Mouse (Mus musculus): ENCODE data around the gene Vps37c.

Vps37c gene

DNA sequence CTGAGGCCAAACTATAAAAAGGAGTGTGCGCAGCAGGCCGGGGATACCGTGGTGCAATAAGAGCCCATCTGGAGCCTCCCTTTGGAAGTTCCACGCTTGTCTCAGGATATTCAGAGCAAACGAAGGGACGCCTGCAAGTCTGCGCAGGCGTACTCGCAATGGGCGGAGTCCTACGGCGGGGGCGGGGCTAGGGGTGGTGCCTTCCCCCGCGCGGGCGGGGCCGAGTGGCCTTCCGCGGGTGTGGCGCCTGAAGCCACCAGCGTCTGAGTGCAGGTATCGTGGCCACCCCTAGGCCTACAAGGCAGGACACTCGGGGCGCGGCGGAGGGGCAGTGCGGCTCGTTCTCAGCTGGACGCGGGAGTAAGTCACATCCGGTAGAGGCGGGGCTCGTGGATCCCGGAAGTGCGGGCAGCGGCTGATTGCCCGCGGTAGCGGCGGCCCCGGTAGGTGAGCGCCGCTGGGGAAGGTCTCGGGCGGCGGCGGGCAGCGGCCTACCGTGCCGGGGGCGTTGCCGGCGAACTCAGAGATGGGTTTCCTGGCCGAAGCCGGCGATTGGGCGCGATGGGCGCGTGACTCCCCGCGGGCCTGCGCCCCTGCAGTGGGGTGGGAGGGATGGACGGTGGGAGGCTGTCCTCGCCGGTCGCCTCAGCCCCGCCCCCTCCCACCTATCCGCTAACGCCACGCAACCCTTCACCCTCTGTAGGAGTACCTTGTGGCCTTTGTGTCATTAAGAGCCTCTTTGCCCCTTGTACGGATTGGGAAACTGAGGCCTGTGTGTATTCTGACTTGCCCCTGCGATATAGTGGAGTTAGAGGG is at the start of gene Vps37c:
Vps37c (plus strand) TSS at position 199 of the 816 bp plus-strand sequence.
- DNase-seq (ENCODE audit: low spot score in 2 of 2), result peak; percentile 94 to 96

DNA sequence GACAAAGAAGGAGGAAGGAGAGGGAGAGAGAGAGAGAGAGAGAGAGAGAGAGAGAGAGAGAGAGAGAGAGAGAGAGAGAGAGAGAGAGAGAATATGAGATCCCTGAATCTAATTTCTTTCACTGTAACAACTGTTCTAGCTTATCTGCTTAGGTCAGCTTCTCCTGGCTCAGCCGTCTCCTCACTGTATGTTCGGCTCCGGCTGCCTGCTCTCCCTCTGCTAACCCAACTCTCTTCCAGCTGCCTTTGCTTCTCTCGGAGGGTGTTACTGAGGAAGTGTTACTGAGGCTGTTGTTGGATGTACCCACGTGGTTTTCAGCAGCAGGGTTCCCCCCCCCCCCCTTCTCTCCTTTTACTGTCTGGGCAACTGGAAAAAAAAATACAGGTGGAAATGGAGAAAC is 48.5 kb upstream of the Vps37c start:
- no peak for DNase-seq (ENCODE audit: low spot score in 2 of 2)

DNA sequence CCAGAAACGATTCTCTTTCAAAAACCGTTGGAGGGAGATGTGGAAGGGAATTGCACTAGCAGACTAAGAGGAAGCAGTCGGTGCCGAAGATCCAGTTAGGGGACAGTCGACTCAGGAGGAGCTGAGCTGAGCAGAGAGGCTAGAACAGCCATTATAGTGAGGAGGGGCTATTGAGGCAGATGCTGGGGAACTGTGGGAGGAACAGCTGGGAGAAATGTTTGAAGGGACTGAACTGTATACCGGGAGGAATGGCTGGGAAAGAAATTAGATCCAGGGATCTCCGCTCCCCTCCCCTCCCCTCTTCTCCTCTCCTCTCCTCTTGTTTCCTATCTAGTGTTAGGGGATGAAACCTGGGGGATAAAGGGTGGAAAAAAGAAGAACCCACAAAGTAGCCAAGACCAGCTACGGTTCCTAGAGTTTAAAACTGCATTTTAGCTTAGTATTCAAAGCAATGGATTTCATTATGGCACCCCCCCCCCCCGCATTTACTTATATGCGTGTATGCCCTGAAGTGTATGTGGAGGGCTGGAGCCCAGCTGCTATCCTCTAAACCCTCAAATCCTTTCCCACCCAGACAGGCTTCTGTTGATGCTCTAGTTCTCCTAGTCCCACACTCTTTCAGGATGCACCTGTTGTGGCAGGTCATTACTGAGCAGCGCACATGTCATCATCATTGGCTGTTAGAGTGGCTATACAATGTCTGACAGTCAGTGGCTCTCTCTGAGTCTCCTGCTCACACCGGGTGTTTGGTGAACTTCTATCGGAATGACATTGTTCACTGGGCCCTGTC is 47.8 kb upstream of the Vps37c start:
- no peak for DNase-seq (ENCODE audit: low spot score in 2 of 2)

DNA sequence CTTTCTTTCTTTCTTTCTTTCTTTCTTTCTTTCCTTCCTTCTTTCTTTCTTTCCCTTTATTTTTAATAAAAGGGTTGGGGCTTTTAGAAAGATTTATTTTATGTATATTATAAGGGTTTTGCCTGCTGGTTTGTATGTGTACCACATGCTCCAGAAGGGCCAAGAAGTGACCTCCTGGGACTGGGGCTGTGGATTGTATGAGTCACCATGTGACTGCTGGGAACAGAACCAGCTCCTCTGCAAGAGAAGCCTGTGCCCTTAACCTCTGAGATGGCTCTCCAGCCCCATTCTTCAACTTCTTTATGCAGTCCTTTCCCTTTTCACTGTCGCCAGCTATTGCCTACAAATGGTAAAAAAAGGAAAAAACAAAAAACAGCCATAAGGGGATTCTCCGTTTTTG is 42.9 kb upstream of the Vps37c start:
- no peak for DNase-seq (ENCODE audit: low spot score in 2 of 2)

DNA sequence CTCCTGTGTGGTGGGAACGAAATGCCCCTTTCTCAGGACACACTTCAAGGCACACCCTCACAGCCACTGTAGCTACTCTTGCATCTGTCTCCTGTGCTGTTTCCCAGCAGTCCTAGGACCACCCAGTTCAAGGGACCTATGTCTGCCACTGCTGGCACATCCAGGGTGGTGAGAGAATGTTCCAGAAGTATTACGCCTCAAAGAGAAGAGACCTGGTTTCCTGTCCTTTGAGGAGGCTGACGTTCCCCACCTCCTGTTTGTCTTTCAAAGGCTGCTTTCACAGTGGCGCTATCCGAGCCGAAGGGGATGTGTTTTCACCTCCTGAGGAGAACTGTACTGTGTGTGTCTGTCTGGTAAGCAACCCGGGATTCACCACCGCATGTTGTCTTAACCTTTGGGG is 40.4 kb upstream of the Vps37c start:
- DNase-seq (ENCODE audit: low spot score in 2 of 2), result no peak

DNA sequence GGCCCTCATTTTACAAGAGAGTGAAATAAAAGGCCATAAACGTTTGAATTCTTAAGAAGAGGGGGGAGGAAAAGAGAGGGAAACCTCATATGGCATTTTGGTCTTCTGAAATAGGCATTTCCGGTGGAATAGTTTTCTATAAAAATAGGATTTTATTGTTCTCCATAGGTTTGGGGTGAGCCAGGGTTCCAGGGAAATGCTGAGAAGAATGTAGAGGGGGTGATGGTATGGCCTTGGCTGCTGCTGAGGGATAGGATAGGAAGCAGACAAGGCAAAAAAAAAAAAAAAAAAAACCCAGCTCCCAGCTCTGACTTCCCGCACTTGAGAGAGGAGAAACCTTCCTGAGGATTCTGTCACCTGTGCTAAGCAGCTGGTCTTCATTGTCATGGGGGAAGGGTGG is 32.5 kb upstream of the Vps37c start:
- DNase-seq (ENCODE audit: low spot score in 2 of 2), result no peak

DNA sequence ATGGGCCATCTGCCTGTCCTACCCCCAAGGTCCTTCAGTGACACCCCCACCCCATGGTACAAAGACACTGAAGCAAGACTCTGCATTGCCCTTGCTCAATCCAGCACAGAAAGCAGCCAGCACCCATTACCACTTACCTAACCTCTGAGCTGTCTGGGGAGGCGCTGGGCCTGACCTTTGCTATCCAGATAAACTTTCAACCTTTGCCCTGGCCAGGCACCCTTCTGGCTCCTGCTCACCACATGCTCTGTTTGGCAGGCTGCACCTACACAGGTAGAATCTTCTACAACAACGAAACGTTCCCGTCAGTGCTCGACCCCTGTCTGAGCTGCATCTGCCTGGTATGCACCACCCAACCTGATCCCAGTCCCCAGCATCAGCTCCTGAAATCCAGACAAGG is 30.8 kb upstream of the Vps37c start:
- no peak for DNase-seq (ENCODE audit: low spot score in 2 of 2)

DNA sequence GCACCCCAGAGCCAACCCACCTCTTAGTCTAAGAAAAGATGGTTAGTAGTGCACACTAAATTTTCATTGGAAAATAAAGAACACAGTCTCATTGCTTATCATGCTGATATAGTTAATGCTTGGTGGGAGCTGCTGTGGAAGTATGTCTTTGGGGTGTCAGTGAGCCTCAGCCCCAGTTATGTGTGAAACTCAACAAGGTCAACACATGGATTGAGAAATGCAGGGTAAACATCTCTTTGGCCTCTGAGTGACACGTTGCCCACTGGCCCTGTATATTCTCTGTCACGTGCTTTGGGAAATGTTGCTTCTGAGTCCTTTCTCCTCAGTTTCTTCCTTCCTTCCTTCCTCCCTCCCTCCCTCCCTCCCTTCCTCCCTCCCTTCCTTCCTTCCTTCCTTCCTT is 30.1 kb upstream of the Vps37c start:
- DNase-seq (ENCODE audit: low spot score in 2 of 2), result no peak

DNA sequence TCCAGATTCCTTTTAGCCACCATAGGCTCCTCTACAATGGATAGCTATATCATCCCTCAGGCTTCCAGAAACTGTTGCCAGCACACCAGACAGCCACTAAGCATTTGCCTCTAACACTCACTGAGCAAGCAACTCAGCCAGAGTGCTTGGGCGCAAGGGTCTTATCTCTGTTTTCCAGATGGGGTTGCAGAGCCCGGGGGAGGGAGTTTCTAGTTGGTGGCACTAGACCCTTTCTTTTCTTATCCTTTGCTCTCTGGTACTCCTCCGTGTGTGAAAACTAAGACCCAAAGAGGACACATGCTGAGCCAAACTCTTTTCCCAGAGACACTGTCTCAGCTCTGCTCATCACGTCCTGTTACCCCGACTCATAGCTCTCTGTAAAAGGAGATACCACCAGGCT is 27.2 kb upstream of the Vps37c start:
- DNase-seq (ENCODE audit: low spot score in 2 of 2), result no peak

DNA sequence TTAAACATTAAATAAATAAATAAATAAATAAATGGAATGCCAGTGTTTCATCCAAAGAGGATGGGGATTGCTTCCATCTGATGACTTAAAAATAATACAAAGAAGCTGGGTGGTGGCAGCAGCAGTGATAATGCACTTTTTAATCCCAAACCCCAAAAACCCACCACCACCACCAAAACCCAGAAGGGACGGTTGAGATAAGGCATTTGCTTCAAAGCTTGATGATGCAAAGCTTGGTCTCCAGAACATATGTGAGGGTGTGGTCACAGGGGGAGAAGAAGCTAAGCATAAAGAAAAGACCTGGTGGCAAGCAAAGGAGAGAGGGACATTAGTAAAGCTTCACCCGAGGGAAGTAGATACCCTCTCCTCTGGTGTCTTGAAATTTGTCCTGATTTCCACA is 26.6 kb upstream of the Vps37c start:
- no peak for DNase-seq (ENCODE audit: low spot score in 2 of 2)

DNA sequence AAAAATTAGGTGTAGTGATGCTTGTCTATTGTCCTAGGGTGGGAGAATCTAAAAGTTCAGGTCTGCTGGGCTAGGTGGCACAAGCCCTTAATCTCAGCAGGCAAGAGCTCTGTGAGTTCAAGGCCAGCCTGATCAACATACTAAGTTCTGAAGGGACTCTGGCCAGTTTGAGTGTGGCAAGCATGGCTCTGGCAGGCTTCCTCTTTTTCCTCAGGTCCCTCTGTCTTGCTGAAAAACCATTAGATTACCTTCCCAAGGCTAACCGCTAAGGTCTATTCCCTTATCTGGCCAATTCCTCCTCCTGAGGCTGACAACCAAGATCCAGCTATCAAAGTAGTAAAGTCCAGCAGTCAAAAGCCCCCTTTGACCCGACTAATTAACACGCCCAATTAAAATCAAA is 25.9 kb upstream of the Vps37c start:
- DNase-seq (ENCODE audit: low spot score in 2 of 2), result no peak

DNA sequence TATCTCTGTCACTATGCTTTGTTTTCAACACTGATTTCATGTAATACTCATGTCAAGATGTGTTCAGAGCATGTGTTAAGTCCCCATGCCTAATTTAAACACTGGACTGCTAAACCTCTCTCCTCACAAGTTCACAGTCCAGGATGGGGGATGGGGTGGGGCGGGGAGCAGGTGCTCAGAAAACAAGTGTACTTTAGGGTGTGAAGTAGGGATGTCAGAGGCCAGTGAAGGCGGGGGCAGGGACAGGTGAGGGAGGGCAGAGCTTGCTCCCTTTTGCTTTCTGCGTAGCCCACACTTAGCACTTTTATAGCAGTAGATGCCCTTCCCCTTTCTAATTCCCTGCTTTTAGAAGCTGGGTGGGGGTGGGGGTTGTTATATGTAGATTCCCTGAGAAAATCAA is 23.4 kb upstream of the Vps37c start:
- DNase-seq (ENCODE audit: low spot score in 2 of 2), result no peak

DNA sequence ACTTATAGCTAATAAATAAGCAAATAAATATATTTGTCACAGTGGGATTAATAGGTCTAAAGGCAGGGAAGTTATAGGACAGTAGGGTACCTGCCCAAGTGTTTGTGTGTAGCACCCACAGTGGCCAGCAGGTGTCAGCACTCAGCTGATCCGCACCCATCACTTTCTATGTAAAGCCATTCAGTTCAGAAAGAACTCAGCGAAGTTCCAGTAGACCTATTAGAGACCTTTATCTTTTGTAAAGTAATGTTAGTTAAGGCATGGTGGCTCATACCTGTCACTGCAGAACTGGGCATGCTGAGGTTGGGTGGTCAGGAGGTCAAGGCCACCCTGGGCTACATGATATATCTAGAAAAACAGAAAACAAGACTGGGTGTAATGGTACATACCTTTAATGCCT is 23.0 kb upstream of the Vps37c start:
- DNase-seq (ENCODE audit: low spot score in 2 of 2), result peak; percentile 55 to 73

DNA sequence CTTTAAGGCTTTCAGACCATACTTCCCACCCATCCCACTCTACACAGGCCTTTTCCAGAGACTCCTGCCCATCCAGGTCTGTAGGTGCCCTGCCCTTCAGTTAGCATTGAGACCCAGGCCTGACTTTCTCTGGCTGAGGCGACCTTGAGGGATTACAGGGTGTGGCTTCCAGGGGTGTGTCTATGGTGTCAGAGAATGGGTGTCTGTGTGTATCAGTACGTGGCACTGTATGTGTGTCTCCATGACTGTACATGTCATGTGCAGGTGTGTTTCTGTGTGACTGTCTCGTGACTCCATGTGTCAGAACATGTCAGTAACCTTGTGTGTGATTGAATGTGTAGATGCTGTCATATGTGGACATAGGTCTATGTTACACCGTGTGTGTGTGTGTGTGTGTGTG is 17.2 kb upstream of the Vps37c start:
- no peak for DNase-seq (ENCODE audit: low spot score in 2 of 2)

DNA sequence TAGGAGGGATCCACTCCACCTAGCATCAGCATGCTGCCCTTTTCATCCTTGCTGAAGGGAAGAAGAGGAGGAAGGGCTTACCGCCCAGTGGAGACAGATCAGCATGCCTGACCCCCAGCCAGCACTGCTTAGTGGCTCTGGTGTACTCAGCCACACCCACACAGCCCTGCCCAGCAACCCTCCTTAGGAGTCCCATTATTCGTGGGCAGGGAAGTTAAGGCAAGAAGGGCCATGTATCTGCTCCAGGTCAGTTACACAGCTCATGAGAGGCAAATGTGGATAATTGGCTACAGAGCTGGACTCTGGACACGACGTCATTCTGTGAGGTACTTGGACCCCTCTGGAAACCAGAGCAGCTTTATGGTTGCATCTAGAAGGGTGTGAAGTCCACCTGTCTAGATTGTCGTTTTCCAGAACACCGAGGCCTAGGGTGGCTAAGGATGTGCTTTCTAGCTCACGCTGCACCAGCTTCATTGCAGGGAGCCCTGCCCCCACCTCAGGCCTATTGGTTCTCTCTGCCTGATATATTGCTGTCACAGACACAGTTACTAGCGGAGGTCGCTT is 16.6 kb upstream of the Vps37c start:
- DNase-seq (ENCODE audit: low spot score in 2 of 2), result no peak

DNA sequence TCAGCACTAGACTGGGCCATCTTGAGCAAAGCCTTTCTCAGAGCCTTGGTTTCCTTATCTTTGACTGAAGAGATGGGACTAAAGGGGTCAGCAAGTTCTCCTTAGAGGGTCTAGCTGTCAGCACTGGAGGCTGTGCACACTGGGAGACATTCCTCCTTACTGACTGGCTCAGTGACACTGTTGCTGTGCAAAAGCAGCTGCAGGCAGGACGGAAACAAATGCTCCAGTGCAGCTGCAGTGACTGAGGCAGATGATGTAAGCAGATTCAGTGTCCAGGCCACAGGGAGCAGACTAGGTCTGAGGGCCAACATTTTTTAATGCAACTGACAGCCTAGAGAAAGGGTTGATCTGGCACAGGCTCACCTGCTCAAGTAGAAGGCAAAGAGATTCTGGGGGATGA is 15.3 kb upstream of the Vps37c start:
- DNase-seq (ENCODE audit: low spot score in 2 of 2), result no peak

DNA sequence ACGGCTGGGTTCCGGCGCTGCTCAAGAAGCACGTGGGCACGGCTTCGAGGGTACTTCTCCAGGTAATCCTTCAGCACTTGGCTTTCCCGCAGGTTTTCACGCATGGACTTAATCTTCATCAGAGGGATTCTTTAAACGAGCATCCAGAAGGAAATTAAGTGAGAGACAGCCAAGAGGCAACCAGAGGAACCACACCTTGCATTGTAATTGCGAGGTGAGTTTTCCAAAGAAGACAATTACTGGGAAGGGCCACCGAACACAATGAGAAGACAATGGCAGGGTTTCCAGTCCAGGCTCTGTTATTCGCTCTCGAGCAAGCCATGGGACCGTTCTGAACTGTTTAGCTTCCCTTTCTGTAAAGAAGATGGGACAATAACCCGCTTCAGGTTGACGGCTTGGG is 11.9 kb upstream of the Vps37c start:
- DNase-seq (ENCODE audit: low spot score in 2 of 2), result no peak

DNA sequence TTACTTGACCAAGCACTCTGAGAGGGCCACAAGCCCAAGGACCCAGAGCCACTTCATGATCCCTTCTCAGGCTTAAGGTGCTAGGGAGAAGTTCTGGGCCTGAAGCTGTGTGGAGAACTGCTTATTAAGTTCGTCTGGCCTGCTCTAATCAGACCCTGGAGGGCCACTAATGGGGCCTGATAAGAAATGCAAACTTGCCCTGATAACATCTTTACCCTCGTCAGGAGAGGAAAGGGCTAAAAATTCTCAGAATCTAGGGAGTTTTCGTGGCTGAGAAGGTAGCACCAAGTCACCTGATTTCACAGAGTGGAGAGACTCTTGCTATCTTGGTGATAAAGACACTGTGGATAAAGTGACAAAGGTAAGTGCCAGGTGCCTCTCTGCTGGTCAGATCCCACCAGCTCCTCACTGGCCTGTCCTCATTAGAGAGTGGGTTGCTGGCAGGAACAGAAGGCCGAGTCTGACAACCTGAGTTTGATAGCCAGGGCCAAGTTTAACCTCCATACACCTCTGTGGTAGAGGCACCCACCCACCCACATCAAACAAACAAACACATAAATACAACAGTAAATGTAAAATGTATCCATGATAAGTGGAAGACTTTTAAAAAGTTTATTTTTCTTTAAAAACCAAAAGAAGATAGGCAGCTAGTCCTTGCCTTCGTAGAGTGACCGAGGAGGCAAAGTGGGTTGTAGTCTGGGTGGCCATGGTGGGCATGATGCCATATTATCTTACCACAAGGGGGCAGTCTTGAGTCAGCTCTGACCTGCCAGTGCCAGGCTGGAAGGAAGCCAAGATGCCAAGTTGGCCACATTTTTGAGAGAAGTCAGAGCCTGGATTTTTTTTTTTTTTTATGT is 10.4 kb upstream of the Vps37c start, which contains the start of gene Pga5:
Pga5 (minus strand) TSS at position 157 of the 857 bp plus-strand sequence.
- peak; percentile 86 to 87 for DNase-seq (ENCODE audit: low spot score in 2 of 2)

DNA sequence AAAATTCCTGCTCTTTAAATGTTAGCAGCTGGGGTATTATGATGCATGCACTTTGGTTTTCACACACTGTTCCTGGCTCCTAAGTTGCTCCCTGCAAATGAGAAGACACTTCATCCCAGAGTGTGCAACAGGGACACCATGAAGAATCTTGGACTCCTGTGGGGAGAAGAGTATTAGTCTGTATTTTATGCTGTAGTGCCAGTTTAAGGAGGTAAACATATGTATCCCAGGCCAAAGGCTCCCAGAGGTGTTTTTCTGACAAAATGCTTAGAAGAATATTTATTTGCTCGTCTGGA is 9.8 kb upstream of the Vps37c start:
- no peak for DNase-seq (ENCODE audit: low spot score in 2 of 2)

DNA sequence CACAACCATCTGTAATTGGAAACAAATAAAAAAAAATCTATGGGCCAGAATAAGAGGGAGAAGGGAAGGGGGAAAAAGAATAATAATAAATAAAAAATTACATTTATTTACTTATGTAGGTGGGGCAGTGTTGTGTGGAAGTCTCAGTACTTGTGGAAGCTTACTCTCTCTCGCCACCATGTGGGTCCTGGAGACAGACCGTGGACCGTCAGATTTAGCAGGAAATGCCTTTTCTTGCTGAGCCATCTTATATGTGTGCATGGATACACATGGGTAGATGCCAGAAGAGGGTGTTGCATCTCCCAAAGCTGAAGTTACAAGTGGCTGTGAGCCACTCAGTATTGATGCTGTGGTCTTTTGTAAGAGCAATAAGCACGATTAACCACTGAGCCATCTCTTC is 7.0 kb upstream of the Vps37c start:
- DNase-seq (ENCODE audit: low spot score in 2 of 2), result no peak

DNA sequence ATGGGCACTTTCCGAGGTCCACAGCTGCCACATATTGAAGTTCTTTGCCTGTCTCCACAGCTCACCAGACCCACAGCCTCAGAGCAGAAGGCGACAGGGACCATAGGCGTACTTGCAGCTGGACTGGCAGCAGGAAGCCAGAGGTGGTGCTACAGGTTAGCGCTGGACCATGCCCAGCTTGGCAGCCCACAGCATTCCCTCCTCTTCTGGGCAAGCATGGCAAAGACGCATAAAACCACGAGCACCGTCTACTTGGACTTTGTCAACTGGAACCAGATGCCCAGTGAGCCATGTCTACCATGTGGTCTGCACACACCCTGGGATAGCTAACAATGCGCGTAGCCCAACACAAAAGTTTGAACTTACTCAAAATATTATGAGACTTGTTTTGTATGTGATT is 3.5 kb upstream of the Vps37c start:
- DNase-seq (ENCODE audit: low spot score in 2 of 2), result no peak

DNA sequence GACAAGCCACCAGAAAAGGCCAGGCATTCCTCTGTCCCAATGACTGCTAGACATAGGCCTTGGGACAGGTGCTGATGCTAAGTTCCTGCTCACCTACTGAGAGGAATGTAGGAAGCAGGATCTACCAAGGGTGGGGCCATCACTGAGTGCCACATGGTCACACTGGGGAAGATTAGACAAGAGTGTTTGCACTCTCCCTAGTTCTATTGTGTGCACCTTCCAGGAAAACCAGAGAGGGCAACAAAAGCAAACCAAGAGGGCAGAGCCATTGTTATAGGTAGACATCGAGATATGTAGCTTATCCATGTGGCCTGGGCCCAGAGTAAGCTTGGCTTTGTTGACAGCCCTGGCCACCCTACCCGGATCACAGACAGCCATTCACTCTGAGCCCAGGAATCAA is 2.8 kb upstream of the Vps37c start:
- DNase-seq (ENCODE audit: low spot score in 2 of 2), result no peak

All from right cerebral cortex, postnatal 10 days (tissue).